Mouse (Mus musculus): ENCODE measurements around the gene Lats2.
"Not testable (repeated sequence)": the region's sequence is repeated elsewhere in the genome, so short reads cannot be mapped to it uniquely, and the experiment has no call there.

DNA sequence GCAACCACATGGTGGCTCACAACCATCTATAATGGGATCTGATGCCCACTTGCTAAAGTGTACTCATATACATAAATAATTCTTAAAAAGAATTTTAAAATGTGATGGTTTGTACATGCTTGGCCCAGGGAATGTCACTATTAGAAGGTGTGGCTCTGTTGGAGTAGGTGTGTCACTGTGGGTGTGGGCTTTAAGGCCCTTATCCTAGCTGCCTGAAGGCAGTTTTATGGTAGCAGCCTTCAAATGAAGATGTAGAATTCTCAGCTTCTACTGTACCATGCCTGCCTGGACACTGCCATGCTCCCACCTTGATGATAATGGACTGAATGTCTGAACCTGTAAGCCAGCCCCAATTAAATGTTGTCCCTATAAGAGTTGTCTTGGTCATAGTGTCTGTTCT lies 7.2 kb downstream of the Lats2 start:
- not testable (repeated sequence) for TF ChIP-seq POLR2A (IDR thresholded peaks at IDR 0.05; ENCODE audit: borderline replicate concordance, insufficient read depth, low read length); CTCF (IDR thresholded peaks at IDR 0.05; ENCODE audit: borderline replicate concordance, insufficient read depth, low read depth, low read length)
